In the genomic region with DNA sequence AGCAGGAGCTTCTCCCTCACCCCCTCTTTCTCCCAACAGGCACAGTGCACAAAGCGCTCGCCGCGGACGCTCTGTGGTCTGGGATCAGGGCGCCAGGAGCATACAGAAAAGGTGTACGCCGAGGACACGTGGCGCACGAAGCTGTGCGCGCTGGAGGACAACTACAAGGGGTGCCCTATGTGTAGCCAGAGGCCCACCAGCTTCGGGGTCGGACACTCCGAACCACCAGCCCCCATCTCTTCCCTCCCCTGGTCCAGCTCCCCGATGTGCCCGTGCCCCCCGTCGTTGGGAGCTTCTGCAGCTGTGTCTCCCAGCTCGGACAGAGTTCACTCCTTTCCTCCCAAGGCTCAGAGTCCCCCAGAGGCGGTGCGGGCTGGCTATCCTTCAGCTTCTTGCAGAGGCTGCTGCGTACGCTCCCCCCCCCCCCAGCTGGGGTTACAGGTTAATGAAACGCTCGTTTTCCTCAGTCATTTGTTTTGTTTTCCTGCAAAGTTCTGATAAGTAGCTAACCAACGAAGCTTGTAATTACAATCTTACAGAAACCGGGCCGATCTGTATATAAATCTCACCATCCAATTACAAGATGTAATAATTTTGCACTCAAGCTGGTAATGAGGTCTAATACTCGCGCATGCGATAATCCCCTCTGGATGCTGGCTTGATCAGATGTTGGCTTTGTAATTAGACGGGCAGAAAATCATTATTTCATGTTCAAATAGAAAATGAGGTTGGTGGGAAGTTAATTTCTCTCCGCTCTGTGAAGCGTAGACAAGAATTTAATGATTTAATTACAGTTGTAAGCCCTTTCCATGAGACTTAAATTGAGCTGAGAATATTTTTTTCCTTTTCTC, we compare ENCODE assay signal across 9 mouse cellular contexts. TPM values are rescaled to one million over a fixed set of nuclear protein-coding genes. Genes with fewer than 3 reads are reported as not detected.
DNase-seq lines count a peak whose midpoint lies in the region; ATAC-seq lines count a peak whose summit lies in the region.
"Had no signal": no experiment of that assay in that cellular context is flagged by ENCODE, and none has a peak within 500 bp of the region (broad histone marks: within the 10 kb centered on the region; RNA-seq: fewer than 3 reads in every experiment).

No protein-coding gene starts in this region.

- no peak for ATAC-seq in heart, embryonic 14.5 days (ENCODE audit: insufficient number of reproducible peaks, insufficient read depth, low FRiP score, low read depth)
- ATAC-seq in embryonic facial prominence, embryonic 15.5 days (ENCODE audit: insufficient number of reproducible peaks, low FRiP score, low TSS enrichment, low read depth): no peak
- ATAC-seq in neural tube, embryonic 12.5 days (ENCODE audit: low FRiP score, low read depth): no peak
- no peak for ATAC-seq in activated CD4-positive, CD25-positive, alpha-beta regulatory T cell, adult 4 months

- intact Hi-C loops in heart, postnatal 25 days (cut with DNase I): loop anchor here (5.0 kb wide), 2 partner anchors 48 to 208 kb away; no protein-coding TSS in a partner anchor

- H3K27me3 ChIP-seq in heart, embryonic 14.5 days (ENCODE audit: control insufficient read depth, insufficient read depth, low read length): peaks cover 59% of the 10 kb centered on the region
- peaks cover 74% of the 10 kb centered on the region for H3K27me3 ChIP-seq in embryonic facial prominence, embryonic 15.5 days
- H3K27me3 ChIP-seq in neural tube, embryonic 12.5 days (replicated peaks): peaks cover 66% of the 10 kb centered on the region

- H3K4me3 ChIP-seq in heart, embryonic 14.5 days (ENCODE audit: control insufficient read depth in 1 of 2, insufficient read depth in 1 of 2, low read depth in 1 of 2, low read length in 2 of 2): peak overlapping the region; percentile 5 to 42; a peak in 3 of 4 replicates
- H3K4me3 ChIP-seq in embryonic facial prominence, embryonic 15.5 days (replicated peaks): peak overlapping the region; percentile 33
- H3K4me3 ChIP-seq in neural tube, embryonic 12.5 days: peak overlapping the region; percentile 31
- H3K4me3 ChIP-seq: left cerebral cortex, adult 2 months had no signal

- H3K36me3 ChIP-seq in heart, embryonic 14.5 days (ENCODE audit: control insufficient read depth, insufficient read depth, low read length): peaks cover 4% of the 10 kb centered on the region; the same call in 1 of the 2 replicates
- H3K36me3 ChIP-seq in embryonic facial prominence, embryonic 15.5 days: no peaks in the 10 kb centered on the region
- no peaks in the 10 kb centered on the region; the same call in 1 of the 2 replicates for H3K36me3 ChIP-seq in neural tube, embryonic 12.5 days

- H3K4me1 ChIP-seq in heart, embryonic 14.5 days (ENCODE audit: control insufficient read depth in 2 of 2, insufficient read depth in 2 of 2, low read length in 2 of 2): peaks cover 30 to 35% of the 10 kb centered on the region in 2 experiments; a peak in 3 of 4 replicates
- H3K4me1 ChIP-seq in embryonic facial prominence, embryonic 15.5 days: peaks cover 60% of the 10 kb centered on the region
- H3K4me1 ChIP-seq in neural tube, embryonic 12.5 days: peaks cover 68% of the 10 kb centered on the region

- H3K27ac ChIP-seq in heart, embryonic 14.5 days (replicated peaks in 1 of 2; ENCODE audit: control insufficient read depth in 1 of 2, insufficient read depth in 1 of 2, low read depth in 2 of 2, low read length in 2 of 2): no peak overlapping the region
- H3K27ac ChIP-seq in embryonic facial prominence, embryonic 15.5 days (replicated peaks): no peak overlapping the region
- no peak overlapping the region for H3K27ac ChIP-seq in neural tube, embryonic 12.5 days
- H3K27ac ChIP-seq: left cerebral cortex, adult 2 months had no signal

- no peaks in the 10 kb centered on the region for H3K9me3 ChIP-seq in heart, embryonic 14.5 days (ENCODE audit: control insufficient read depth, low read length)
- H3K9me3 ChIP-seq in embryonic facial prominence, embryonic 15.5 days (replicated peaks): no peaks in the 10 kb centered on the region
- H3K9me3 ChIP-seq in neural tube, embryonic 12.5 days: no peaks in the 10 kb centered on the region

- DNase-seq in heart, postnatal 25 days (ENCODE audit: low spot score): no peak
- peak; percentile 61 for DNase-seq in kidney, postnatal 10 days
- no peak for DNase-seq in frontal cortex, postnatal 14 days (ENCODE audit: low spot score in 2 of 2)
- DNase-seq in thymus, postnatal 36 days: no peak

- peak overlapping the region; percentile 62 for H3K9ac ChIP-seq in heart, embryonic 14.5 days (ENCODE audit: low read length)
- no peak overlapping the region for H3K9ac ChIP-seq in embryonic facial prominence, embryonic 15.5 days
- peak overlapping the region; percentile 61 for H3K9ac ChIP-seq in neural tube, embryonic 12.5 days

- WGBS in heart, embryonic 14.5 days: 8% methylated on average over 36 of the region's 36 CpGs
- WGBS in embryonic facial prominence, embryonic 15.5 days: 20% methylated on average over 35 of the region's 36 CpGs
- WGBS in neural tube, embryonic 12.5 days: 1% methylated on average over 36 of the region's 36 CpGs

- H3K4me2 ChIP-seq in heart, embryonic 14.5 days (ENCODE audit: low read length): peak overlapping the region; percentile 74
- H3K4me2 ChIP-seq in embryonic facial prominence, embryonic 15.5 days (replicated peaks): peak overlapping the region; percentile 53
- H3K4me2 ChIP-seq in neural tube, embryonic 12.5 days (replicated peaks): peak overlapping the region; percentile 84

RNA-seq across cellular contexts. Expression of a gene that starts 2.8 kb away (rescaled TPM):
- 9.8 and 13.1 TPM in 2 replicates for polyA plus RNA-seq in heart, embryonic 14.5 days (2014; fragmentation: Nextera tagmentation; extraction: Ambion mirVana)
- 10 to 100 TPM; 30.5 to 37.2 TPM for total RNA-seq in heart, postnatal 25 days (2021)
- 18.9 and 22.9 TPM in 2 replicates for polyA plus RNA-seq in embryonic facial prominence, embryonic 15.5 days (2015; fragmentation: Nextera tagmentation; extraction: Ambion mirVana)
- polyA plus RNA-seq in neural tube, embryonic 12.5 days (2016; fragmentation: Nextera tagmentation; extraction: Ambion mirVana): 20.3 and 23.4 TPM in 2 replicates
- not detected for polyA plus RNA-seq in activated CD4-positive, CD25-positive, alpha-beta regulatory T cell, adult 4 months (2017; shearing (Covaris generic))

Comparison
In these comparisons a context has a peak if more than half of its experiments do, and no peak if none do; other contexts are left out.
1. RNA of a gene that starts 2.8 kb away (polyA plus RNA-seq): 18.9 to 22.9 TPM in embryonic facial prominence, embryonic 15.5 days, 20.3 to 23.4 TPM in neural tube, embryonic 12.5 days and 9.8 to 13.1 TPM in heart, embryonic 14.5 days; not detected in activated CD4-positive, CD25-positive, alpha-beta regulatory T cell, adult 4 months; every median in the first group is over 10 times any median in the second.
2. Peak in every context shown above with its lines, with median percentiles within 50 percentile points of each other: H3K4me2 ChIP-seq and H3K4me3 ChIP-seq.